Mouse (Mus musculus): ENCODE results near the gene Trem1. TPM values are rescaled to one million over a fixed set of nuclear protein-coding genes. Genes with fewer than 3 reads are reported as not detected.

Trem1 gene
- polyA plus RNA-seq, 1 experiment from 2014 or later, result 0.08 TPM

DNA sequence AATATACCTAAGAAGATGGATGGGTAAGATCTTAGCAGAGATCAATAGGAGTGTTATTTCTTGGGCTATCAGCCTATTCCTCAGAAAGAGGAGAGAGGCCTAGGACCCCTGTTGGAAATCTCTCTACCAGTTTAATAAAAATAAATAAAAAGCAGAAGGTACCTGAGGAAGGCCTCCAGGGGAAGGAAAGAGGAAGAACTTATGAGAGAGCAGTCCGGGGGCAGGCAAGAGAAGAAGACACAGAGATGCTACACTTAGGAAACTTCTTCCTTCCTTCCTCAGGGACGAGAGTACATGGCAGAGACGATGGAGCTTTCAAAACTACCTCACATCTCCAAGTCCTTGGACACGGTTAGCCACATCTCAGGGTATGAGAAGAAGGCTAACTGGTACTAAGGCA lies 41.5 kb downstream of the Trem1 start:
- Histone ChIP-seq H3K9ac (ENCODE audit: low read depth, low read length) (no peak overlapping the region), H3K4me3 (ENCODE audit: low read depth, low read length) (no peak overlapping the region), H3K36me3 (ENCODE audit: control insufficient read depth, insufficient read depth, low read length) (no peaks in the 10 kb centered on the region), H3K4me2 (ENCODE audit: low read depth, low read length) (no peak overlapping the region), H3K27ac (replicated peaks; ENCODE audit: low read depth, low read length) (no peak overlapping the region), H3K9me3 (ENCODE audit: control insufficient read depth, low read length) (no peaks in the 10 kb centered on the region), H3K27me3 (replicated peaks; ENCODE audit: control insufficient read depth, insufficient read depth, low read length) (no peaks in the 10 kb centered on the region), H3K4me1 (ENCODE audit: control insufficient read depth, insufficient read depth, low read length) (no peaks in the 10 kb centered on the region)
- WGBS, result 74% methylated on average over 4 of the region's 4 CpGs
- ATAC-seq (ENCODE audit: low read depth), result no peak
- DNase-seq (ENCODE audit: low spot score), result no peak

DNA sequence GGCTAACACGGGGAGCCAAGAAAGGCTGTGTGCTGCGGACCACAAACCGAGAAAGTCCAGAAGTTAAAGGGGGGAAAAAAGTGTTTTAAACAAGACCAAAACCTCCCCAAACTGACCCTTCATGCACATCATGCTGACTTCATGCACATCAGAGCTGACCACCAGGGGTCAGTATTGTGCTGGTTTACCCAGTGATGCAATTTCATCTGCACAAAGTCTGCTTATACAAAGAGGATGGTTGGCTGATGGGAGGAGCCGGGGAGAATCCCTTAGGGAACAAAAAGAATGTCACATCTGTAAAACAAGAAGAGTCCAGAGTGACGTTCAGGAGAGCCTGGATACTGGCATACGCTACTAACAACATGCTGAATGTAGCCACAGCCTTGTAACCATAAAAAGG lies 42.3 kb downstream of the Trem1 start:
- Histone ChIP-seq H3K36me3 (ENCODE audit: control insufficient read depth, insufficient read depth, low read length) (no peaks in the 10 kb centered on the region), H3K27ac (replicated peaks; ENCODE audit: low read depth, low read length) (no peak overlapping the region), H3K27me3 (replicated peaks; ENCODE audit: control insufficient read depth, insufficient read depth, low read length) (no peaks in the 10 kb centered on the region), H3K9ac (ENCODE audit: low read depth, low read length) (no peak overlapping the region), H3K4me3 (ENCODE audit: low read depth, low read length) (no peak overlapping the region), H3K4me1 (ENCODE audit: control insufficient read depth, insufficient read depth, low read length) (no peaks in the 10 kb centered on the region), H3K4me2 (ENCODE audit: low read depth, low read length) (no peak overlapping the region), H3K9me3 (ENCODE audit: control insufficient read depth, low read length) (no peaks in the 10 kb centered on the region)
- peak; percentile 82 for DNase-seq (ENCODE audit: low spot score)
- WGBS, result 30% methylated on average over 6 of the region's 6 CpGs
- ATAC-seq (ENCODE audit: low read depth), result no peak

DNA sequence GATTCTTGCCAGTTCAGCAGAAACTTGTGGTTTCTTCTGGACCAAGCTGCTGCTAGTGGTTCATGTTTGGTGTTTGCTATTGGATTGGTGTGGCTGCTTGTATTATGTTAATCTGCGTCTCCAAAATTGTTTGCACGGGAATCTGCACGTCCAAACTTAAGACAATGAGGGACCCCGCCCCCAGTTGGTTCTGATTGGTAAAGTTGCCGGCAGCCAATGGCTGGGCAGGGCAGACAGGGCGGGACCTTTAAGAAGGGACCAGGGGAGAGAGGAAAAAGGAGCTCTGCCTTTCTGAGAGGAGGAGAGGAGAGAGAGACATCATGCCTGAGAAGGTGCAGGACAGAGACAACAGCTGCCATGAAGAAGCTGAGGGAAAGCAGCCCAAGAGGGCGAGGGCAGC lies 43.2 kb downstream of the Trem1 start:
- no peak for ATAC-seq (ENCODE audit: low read depth)
- no peaks in the 10 kb centered on the region for H3K27me3 ChIP-seq (replicated peaks; ENCODE audit: control insufficient read depth, insufficient read depth, low read length)

DNA sequence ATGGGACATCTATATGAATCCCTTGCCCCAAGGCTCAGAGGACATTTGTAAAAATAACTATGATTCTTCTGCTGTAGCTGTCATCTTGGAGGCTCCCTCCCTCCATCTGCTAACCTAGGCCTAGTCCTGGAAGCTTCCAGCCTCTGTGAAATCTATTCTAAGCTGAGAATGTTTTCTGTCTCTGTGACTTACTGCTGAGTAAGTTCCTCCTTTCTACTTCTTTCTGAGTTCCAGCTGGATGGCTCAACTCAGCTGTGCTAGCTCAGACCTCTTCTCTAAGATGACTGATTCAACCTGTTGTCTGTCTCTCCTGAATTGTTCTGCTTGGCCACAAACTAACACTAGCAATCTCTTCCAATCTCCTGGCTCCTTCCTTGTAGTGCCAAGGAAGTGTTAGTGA lies 45.8 kb downstream of the Trem1 start:
- ATAC-seq (ENCODE audit: low read depth) (no peak), DNase-seq (ENCODE audit: low spot score) (no peak)

More for the DNA sequence above, 43.2 kb downstream of the Trem1 start:
- no peak for DNase-seq (ENCODE audit: low spot score)
- Histone ChIP-seq H3K9ac (ENCODE audit: low read depth, low read length) (no peak overlapping the region), H3K36me3 (ENCODE audit: control insufficient read depth, insufficient read depth, low read length) (no peaks in the 10 kb centered on the region), H3K4me2 (ENCODE audit: low read depth, low read length) (no peak overlapping the region), H3K27ac (replicated peaks; ENCODE audit: low read depth, low read length) (no peak overlapping the region), H3K4me1 (ENCODE audit: control insufficient read depth, insufficient read depth, low read length) (peaks cover 1% of the 10 kb centered on the region), H3K4me3 (ENCODE audit: low read depth, low read length) (no peak overlapping the region), H3K9me3 (ENCODE audit: control insufficient read depth, low read length) (no peaks in the 10 kb centered on the region)
- 67% methylated on average over 7 of the region's 7 CpGs for WGBS

DNA sequence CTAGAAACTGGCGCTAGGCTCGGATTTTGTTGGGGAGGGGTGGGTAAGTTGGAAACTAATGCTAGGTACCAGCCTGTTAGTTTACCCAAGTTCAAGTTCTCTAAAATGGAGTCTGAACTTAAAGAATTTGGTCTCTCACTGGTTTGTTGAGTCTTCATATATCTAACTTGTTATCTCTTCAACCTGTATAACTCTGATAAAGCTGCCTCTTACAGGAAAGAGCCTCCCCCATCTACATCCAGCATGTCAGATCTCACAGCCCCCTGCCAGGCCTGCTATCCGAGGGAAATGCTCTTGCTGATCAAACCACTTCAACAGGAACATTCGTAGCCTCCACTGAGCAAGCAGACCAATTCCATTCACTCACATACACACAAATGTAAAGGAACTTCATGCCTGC lies 46.4 kb downstream of the Trem1 start:
- H3K9ac ChIP-seq (ENCODE audit: low read depth, low read length), result no peak overlapping the region
- H3K4me1 ChIP-seq (ENCODE audit: control insufficient read depth, insufficient read depth, low read length), result peaks cover 8% of the 10 kb centered on the region
- H3K27ac ChIP-seq (replicated peaks; ENCODE audit: low read depth, low read length), result no peak overlapping the region
- H3K27me3 ChIP-seq (replicated peaks; ENCODE audit: control insufficient read depth, insufficient read depth, low read length), result no peaks in the 10 kb centered on the region
- no peaks in the 10 kb centered on the region for H3K36me3 ChIP-seq (ENCODE audit: control insufficient read depth, insufficient read depth, low read length)
- H3K9me3 ChIP-seq (ENCODE audit: control insufficient read depth, low read length), result no peaks in the 10 kb centered on the region
- DNase-seq (ENCODE audit: low spot score) (no peak), ATAC-seq (ENCODE audit: low read depth) (no peak)
- WGBS, result 83% methylated on average over 4 of the region's 4 CpGs
- H3K4me2 ChIP-seq (ENCODE audit: low read depth, low read length), result no peak overlapping the region
- no peak overlapping the region for H3K4me3 ChIP-seq (ENCODE audit: low read depth, low read length)

More for the DNA sequence above, 45.8 kb downstream of the Trem1 start:
- H3K4me2 ChIP-seq (ENCODE audit: low read depth, low read length), result no peak overlapping the region
- H3K36me3 ChIP-seq (ENCODE audit: control insufficient read depth, insufficient read depth, low read length), result no peaks in the 10 kb centered on the region
- H3K9me3 ChIP-seq (ENCODE audit: control insufficient read depth, low read length), result no peaks in the 10 kb centered on the region
- no peak overlapping the region for H3K9ac ChIP-seq (ENCODE audit: low read depth, low read length)
- no peak overlapping the region for H3K4me3 ChIP-seq (ENCODE audit: low read depth, low read length)
- no peaks in the 10 kb centered on the region for H3K27me3 ChIP-seq (replicated peaks; ENCODE audit: control insufficient read depth, insufficient read depth, low read length)
- H3K27ac ChIP-seq (replicated peaks; ENCODE audit: low read depth, low read length), result no peak overlapping the region
- peaks cover 8% of the 10 kb centered on the region for H3K4me1 ChIP-seq (ENCODE audit: control insufficient read depth, insufficient read depth, low read length)

DNA sequence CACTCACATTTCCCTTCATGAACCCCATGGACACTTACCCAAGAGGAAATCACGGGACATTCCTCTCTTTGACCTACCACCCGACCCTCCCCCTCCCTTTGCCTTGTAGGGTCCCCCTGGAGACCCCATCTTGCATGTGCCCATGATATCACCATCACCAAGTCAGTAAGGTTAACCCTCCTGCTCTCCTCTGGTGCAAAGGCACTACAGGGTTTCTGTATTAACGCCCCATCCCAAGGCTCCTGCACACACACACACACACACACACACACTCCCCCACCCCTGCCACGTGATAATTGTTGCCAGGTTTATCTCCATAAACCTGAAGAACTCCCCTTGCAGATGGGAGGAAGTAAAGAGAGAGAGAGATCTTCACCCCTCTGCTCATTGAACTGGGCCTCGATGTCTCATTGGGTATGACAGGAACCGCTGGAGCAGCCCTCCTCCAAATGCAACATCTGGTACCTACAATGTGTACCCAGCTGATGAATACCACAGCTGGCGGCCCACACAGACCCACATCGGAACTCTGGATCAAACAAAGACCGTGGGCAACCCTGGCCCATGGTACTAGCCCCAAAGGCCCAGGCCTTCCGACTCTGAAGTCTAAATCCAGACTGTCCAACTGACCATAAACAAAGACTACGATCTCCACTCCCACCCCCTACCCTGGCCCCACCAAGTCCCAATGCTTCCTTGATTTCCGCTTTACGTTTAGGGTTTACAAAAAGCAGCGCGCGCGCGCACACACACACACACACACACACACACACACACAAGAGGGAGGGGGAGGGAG lies 48.6 kb downstream of the Trem1 start:
- peak; percentile 70 for ATAC-seq (ENCODE audit: low read depth)
- H3K36me3 ChIP-seq (ENCODE audit: control insufficient read depth, insufficient read depth, low read length), result no peaks in the 10 kb centered on the region
- H3K4me3 ChIP-seq (ENCODE audit: low read depth, low read length), result peak overlapping the region; percentile 31
- no peaks in the 10 kb centered on the region for H3K27me3 ChIP-seq (replicated peaks; ENCODE audit: control insufficient read depth, insufficient read depth, low read length)
- peak overlapping the region; percentile 70 for H3K27ac ChIP-seq (replicated peaks; ENCODE audit: low read depth, low read length)
- H3K4me2 ChIP-seq (ENCODE audit: low read depth, low read length), result peak overlapping the region; percentile 57
- DNase-seq (ENCODE audit: low spot score), result peak; percentile 7
- WGBS, result 21% methylated on average over 18 of the region's 18 CpGs
- H3K4me1 ChIP-seq (ENCODE audit: control insufficient read depth, insufficient read depth, low read length), result peaks cover 8% of the 10 kb centered on the region
- peak overlapping the region; percentile 55 for H3K9ac ChIP-seq (ENCODE audit: low read depth, low read length)
- H3K9me3 ChIP-seq (ENCODE audit: control insufficient read depth, low read length), result no peaks in the 10 kb centered on the region

DNA sequence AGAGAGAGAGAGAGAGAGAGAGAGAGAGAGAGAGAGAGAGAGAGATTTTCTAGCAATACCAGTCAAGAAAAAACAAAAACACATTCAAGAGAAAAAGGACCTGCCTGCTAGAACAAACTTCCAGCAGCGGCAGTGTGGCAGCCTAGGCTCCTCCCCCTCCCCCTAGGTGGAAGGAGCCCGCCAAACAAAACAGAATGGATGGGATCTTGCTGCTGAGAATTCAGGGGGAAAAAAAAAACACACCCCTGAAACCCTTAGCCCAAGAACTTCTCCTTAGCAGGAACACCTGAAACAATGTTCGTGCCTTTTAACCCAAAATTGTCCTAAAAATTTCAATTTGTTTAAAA lies 49.1 kb downstream of the Trem1 start:
- no peak; the same call in 1 of the 2 replicates for ATAC-seq (ENCODE audit: low read depth)
- 2% methylated on average over 3 of the region's 3 CpGs for WGBS
- no peaks in the 10 kb centered on the region for H3K27me3 ChIP-seq (replicated peaks; ENCODE audit: control insufficient read depth, insufficient read depth, low read length)
- H3K4me2 ChIP-seq (ENCODE audit: low read depth, low read length), result peak overlapping the region; percentile 57
- peak; percentile 81 for DNase-seq (ENCODE audit: low spot score)
- peak overlapping the region; percentile 55 for H3K9ac ChIP-seq (ENCODE audit: low read depth, low read length)
- H3K9me3 ChIP-seq (ENCODE audit: control insufficient read depth, low read length), result no peaks in the 10 kb centered on the region
- H3K4me3 ChIP-seq (ENCODE audit: low read depth, low read length), result peak overlapping the region; percentile 31
- no peaks in the 10 kb centered on the region for H3K36me3 ChIP-seq (ENCODE audit: control insufficient read depth, insufficient read depth, low read length)
- peaks cover 8% of the 10 kb centered on the region for H3K4me1 ChIP-seq (ENCODE audit: control insufficient read depth, insufficient read depth, low read length)
- peak overlapping the region; percentile 70 for H3K27ac ChIP-seq (replicated peaks; ENCODE audit: low read depth, low read length)

DNA sequence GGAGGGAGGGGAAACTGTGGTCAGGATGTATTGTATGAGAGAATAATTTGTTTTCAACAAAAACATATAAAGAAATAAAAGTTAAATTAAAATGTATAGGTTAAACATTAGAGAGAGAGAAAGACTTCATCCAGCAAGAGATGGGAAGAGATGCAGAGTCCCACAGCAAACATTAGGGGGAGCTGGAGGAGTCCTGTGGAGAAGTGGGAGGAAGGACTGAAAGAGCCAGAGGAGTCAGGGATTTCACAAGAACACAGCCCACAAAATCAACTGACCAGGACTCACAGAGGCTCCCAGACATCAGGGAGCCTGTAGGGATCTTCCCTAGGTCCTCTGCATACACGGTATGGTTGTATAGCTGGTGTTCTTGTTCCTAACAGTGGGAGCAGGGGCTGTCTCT lies 54.2 kb downstream of the Trem1 start:
- no peaks in the 10 kb centered on the region for H3K4me1 ChIP-seq (ENCODE audit: control insufficient read depth, insufficient read depth, low read length)
- no peak overlapping the region for H3K4me3 ChIP-seq (ENCODE audit: low read depth, low read length)
- no peak overlapping the region for H3K27ac ChIP-seq (replicated peaks; ENCODE audit: low read depth, low read length)
- no peaks in the 10 kb centered on the region for H3K36me3 ChIP-seq (ENCODE audit: control insufficient read depth, insufficient read depth, low read length)
- ATAC-seq (ENCODE audit: low read depth), result no peak
- H3K4me2 ChIP-seq (ENCODE audit: low read depth, low read length), result no peak overlapping the region
- no peak for DNase-seq (ENCODE audit: low spot score)
- WGBS, result 50% methylated on average over 1 of the region's 1 CpGs
- H3K9ac ChIP-seq (ENCODE audit: low read depth, low read length), result no peak overlapping the region
- H3K9me3 ChIP-seq (ENCODE audit: control insufficient read depth, low read length), result 0 out of 2 replicates have a peak, but pooled peaks cover 7% of the 10 kb centered on the region
- no peaks in the 10 kb centered on the region for H3K27me3 ChIP-seq (replicated peaks; ENCODE audit: control insufficient read depth, insufficient read depth, low read length)

DNA sequence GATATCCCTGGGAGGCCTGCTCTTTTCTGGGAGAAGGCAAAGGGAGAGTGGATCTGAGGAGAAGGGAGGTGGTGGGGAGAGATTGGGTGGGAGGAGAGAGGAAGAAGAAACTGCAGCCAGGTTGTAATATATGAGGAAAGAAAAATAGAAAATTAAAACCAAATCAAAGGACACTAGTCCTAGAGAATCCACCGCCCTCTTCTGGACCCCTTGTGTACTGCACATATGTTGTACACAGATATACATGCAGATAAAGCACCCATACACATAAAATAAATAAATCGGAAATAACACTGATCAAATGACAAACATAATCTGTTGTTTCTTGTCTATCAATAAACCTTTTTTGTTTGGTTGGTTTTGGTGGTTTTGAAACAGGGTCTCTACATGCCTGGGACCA lies 54.7 kb downstream of the Trem1 start:
- Histone ChIP-seq H3K4me1 (ENCODE audit: control insufficient read depth, insufficient read depth, low read length) (no peaks in the 10 kb centered on the region), H3K27ac (replicated peaks; ENCODE audit: low read depth, low read length) (no peak overlapping the region), H3K9me3 (ENCODE audit: control insufficient read depth, low read length) (0 out of 2 replicates have a peak, but pooled peaks cover 7% of the 10 kb centered on the region), H3K9ac (ENCODE audit: low read depth, low read length) (no peak overlapping the region), H3K4me3 (ENCODE audit: low read depth, low read length) (no peak overlapping the region), H3K4me2 (ENCODE audit: low read depth, low read length) (no peak overlapping the region), H3K36me3 (ENCODE audit: control insufficient read depth, insufficient read depth, low read length) (no peaks in the 10 kb centered on the region), H3K27me3 (replicated peaks; ENCODE audit: control insufficient read depth, insufficient read depth, low read length) (no peaks in the 10 kb centered on the region)
- no peak for DNase-seq (ENCODE audit: low spot score)
- no peak for ATAC-seq (ENCODE audit: low read depth)
- 59% methylated on average over 2 of the region's 2 CpGs for WGBS
